Mouse (Mus musculus) heart, adult 2 months (tissue): ENCODE results near the gene Fbxo39.

Source experiments
- CTCF ChIP-seq: fragments of 200-600 bp; IDR thresholded peaks from 2 replicates; pipeline ENCODE4 v1.8.1; 2022; ENCODE audit warnings: antibody characterized with exemption, mild to moderate bottlenecking, moderate library complexity
- EP300 ChIP-seq: fragments of 200-500 bp; IDR thresholded peaks from 2 replicates; pipeline ENCODE4 v1.6.1; 2011; ENCODE audit warnings: low read depth, low read length, control low read depth; ENCODE audit not compliant: insufficient read depth
- POLR2A ChIP-seq: fragments of 200-500 bp; IDR thresholded peaks from 2 replicates; pipeline ENCODE4 v1.6.1; 2011; ENCODE audit warnings: mild to moderate bottlenecking, low read depth, low read length, control low read depth; ENCODE audit not compliant: insufficient read depth

DNA sequence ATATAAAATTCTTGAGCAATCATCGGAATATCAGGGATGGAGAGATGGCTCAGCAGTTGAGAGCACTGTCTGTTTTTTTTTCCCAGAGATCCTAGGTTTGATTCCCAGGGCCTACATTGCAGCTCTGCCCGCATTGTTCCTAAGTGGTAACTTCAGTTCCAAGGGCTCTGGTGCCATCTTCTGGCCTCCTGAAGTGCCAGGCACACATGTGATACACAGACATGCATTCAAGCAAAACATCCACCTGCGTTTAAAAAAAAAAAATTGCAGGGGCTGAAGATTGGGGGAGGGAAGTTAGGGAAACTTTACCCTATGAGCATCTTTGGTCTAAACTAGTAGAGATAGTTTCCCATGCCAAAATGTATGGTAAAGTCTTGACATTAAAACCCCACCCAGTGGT, 10.2 kb downstream of the Fbxo39 start:
- TF ChIP-seq POLR2A (no peak), CTCF (peak; percentile 72), EP300 (0 out of 2 replicates have a peak, but pooled peaks have one; percentile 26)
